Mouse (Mus musculus): Measurements from ENCODE around the gene Ttn.

- TF ChIP-seq CTCF (IDR thresholded peaks at IDR 0.05; ENCODE audit: borderline replicate concordance, insufficient read depth, low read length) (no peak), POLR2A (IDR thresholded peaks at IDR 0.05; ENCODE audit: low read depth, low read length) (no peak)
Measured at GRCm38 (mm10) chr2:76901476-76902086, 80.8 kb downstream of the Ttn start.
